Mouse (Mus musculus): ENCODE data around the gene Pgm2l1. TPM values are rescaled to one million over a fixed set of nuclear protein-coding genes. Genes with fewer than 3 reads are reported as not detected.

The Pgm2l1 gene
- polyA plus RNA-seq, 2 experiments: 3.2 to 5.1 TPM

- TF ChIP-seq POLR2A (IDR thresholded peaks at IDR 0.05; ENCODE audit: borderline replicate concordance, extremely low read depth, insufficient read depth, insufficient read length): no peak
- DNase-seq (ENCODE audit: low spot score): no peak
- no peak for ATAC-seq (ENCODE audit: low FRiP score, low read depth)
- Histone ChIP-seq H3K9me3 (ENCODE audit: control insufficient read depth, low read length) (no peaks in the 10 kb centered on the region), H3K4me2 (replicated peaks; ENCODE audit: low read depth, low read length, severe bottlenecking) (no peak overlapping the region), H3K4me3 (replicated peaks; ENCODE audit: low read length) (no peak overlapping the region), H3K27me3 (ENCODE audit: control insufficient read depth, insufficient read depth, low read length) (no peaks in the 10 kb centered on the region), H3K27ac (replicated peaks; ENCODE audit: low read depth, low read length) (no peak overlapping the region), H3K4me1 (ENCODE audit: control insufficient read depth, insufficient read depth, low read length) (peaks cover 6% of the 10 kb centered on the region; the same call in 1 of the 2 replicates), H3K9ac (ENCODE audit: low read depth, low read length, severe bottlenecking) (no peak overlapping the region), H3K36me3 (ENCODE audit: control insufficient read depth, insufficient read depth, low read length) (no peaks in the 10 kb centered on the region)
- 91% methylated on average over 1 of the region's 1 CpGs for WGBS
These were observed 3.5 kb downstream of the Pgm2l1 start for GRCm38 (mm10) chr7:100230646-100231045.

GRCm38 (mm10) chr7:100231661-100232060 is 4.5 kb downstream of the Pgm2l1 start:
- WGBS: 25% methylated on average over 1 of the region's 1 CpGs
- DNase-seq (ENCODE audit: low spot score): peak; percentile 15
- Histone ChIP-seq H3K4me1 (ENCODE audit: control insufficient read depth, insufficient read depth, low read length) (peaks cover 6% of the 10 kb centered on the region; the same call in 1 of the 2 replicates), H3K9me3 (ENCODE audit: control insufficient read depth, low read length) (no peaks in the 10 kb centered on the region), H3K9ac (ENCODE audit: low read depth, low read length, severe bottlenecking) (no peak overlapping the region), H3K4me3 (replicated peaks; ENCODE audit: low read length) (no peak overlapping the region), H3K27me3 (ENCODE audit: control insufficient read depth, insufficient read depth, low read length) (no peaks in the 10 kb centered on the region), H3K27ac (replicated peaks; ENCODE audit: low read depth, low read length) (no peak overlapping the region), H3K36me3 (ENCODE audit: control insufficient read depth, insufficient read depth, low read length) (no peaks in the 10 kb centered on the region), H3K4me2 (replicated peaks; ENCODE audit: low read depth, low read length, severe bottlenecking) (no peak overlapping the region)
- TF ChIP-seq POLR2A (IDR thresholded peaks at IDR 0.05; ENCODE audit: borderline replicate concordance, extremely low read depth, insufficient read depth, insufficient read length): no peak
- ATAC-seq (ENCODE audit: low FRiP score, low read depth): no peak

- Histone ChIP-seq H3K4me2 (replicated peaks; ENCODE audit: low read depth, low read length, severe bottlenecking) (no peak overlapping the region), H3K9me3 (ENCODE audit: control insufficient read depth, low read length) (no peaks in the 10 kb centered on the region), H3K27ac (replicated peaks; ENCODE audit: low read depth, low read length) (no peak overlapping the region), H3K4me1 (ENCODE audit: control insufficient read depth, insufficient read depth, low read length) (peaks cover 1% of the 10 kb centered on the region; the same call in 1 of the 2 replicates), H3K36me3 (ENCODE audit: control insufficient read depth, insufficient read depth, low read length) (no peaks in the 10 kb centered on the region), H3K9ac (ENCODE audit: low read depth, low read length, severe bottlenecking) (no peak overlapping the region), H3K4me3 (replicated peaks; ENCODE audit: low read length) (no peak overlapping the region), H3K27me3 (ENCODE audit: control insufficient read depth, insufficient read depth, low read length) (no peaks in the 10 kb centered on the region)
- no peak for ATAC-seq (ENCODE audit: low FRiP score, low read depth)
- no peak for TF ChIP-seq POLR2A (IDR thresholded peaks at IDR 0.05; ENCODE audit: borderline replicate concordance, extremely low read depth, insufficient read depth, insufficient read length)
- DNase-seq (ENCODE audit: low spot score): no peak
These were observed 6.5 kb downstream of the Pgm2l1 start for GRCm38 (mm10) chr7:100233681-100234080.

- WGBS: 65% methylated on average over 7 of the region's 7 CpGs
- Histone ChIP-seq H3K4me3 (replicated peaks; ENCODE audit: low read length) (no peak overlapping the region), H3K27me3 (ENCODE audit: control insufficient read depth, insufficient read depth, low read length) (no peaks in the 10 kb centered on the region), H3K36me3 (ENCODE audit: control insufficient read depth, insufficient read depth, low read length) (no peaks in the 10 kb centered on the region), H3K9me3 (ENCODE audit: control insufficient read depth, low read length) (no peaks in the 10 kb centered on the region), H3K4me1 (ENCODE audit: control insufficient read depth, insufficient read depth, low read length) (no peaks in the 10 kb centered on the region), H3K9ac (ENCODE audit: low read depth, low read length, severe bottlenecking) (no peak overlapping the region), H3K4me2 (replicated peaks; ENCODE audit: low read depth, low read length, severe bottlenecking) (no peak overlapping the region), H3K27ac (replicated peaks; ENCODE audit: low read depth, low read length) (no peak overlapping the region)
- peak; percentile 54 for DNase-seq (ENCODE audit: low spot score)
- no peak for ATAC-seq (ENCODE audit: low FRiP score, low read depth)
- no peak for TF ChIP-seq POLR2A (IDR thresholded peaks at IDR 0.05; ENCODE audit: borderline replicate concordance, extremely low read depth, insufficient read depth, insufficient read length)
These were observed 7.2 kb downstream of the Pgm2l1 start for GRCm38 (mm10) chr7:100234264-100234885.

- Histone ChIP-seq H3K4me1 (ENCODE audit: control insufficient read depth, insufficient read depth, low read length) (no peaks in the 10 kb centered on the region), H3K36me3 (ENCODE audit: control insufficient read depth, insufficient read depth, low read length) (no peaks in the 10 kb centered on the region), H3K27ac (replicated peaks; ENCODE audit: low read depth, low read length) (no peak overlapping the region), H3K4me3 (replicated peaks; ENCODE audit: low read length) (no peak overlapping the region), H3K27me3 (ENCODE audit: control insufficient read depth, insufficient read depth, low read length) (no peaks in the 10 kb centered on the region), H3K9ac (ENCODE audit: low read depth, low read length, severe bottlenecking) (no peak overlapping the region), H3K4me2 (replicated peaks; ENCODE audit: low read depth, low read length, severe bottlenecking) (no peak overlapping the region), H3K9me3 (ENCODE audit: control insufficient read depth, low read length) (no peaks in the 10 kb centered on the region)
- 74% methylated on average over 1 of the region's 1 CpGs for WGBS
- DNase-seq (ENCODE audit: low spot score): no peak
- no peak for TF ChIP-seq POLR2A (IDR thresholded peaks at IDR 0.05; ENCODE audit: borderline replicate concordance, extremely low read depth, insufficient read depth, insufficient read length)
- ATAC-seq (ENCODE audit: low FRiP score, low read depth): no peak
These were observed 11.1 kb downstream of the Pgm2l1 start for GRCm38 (mm10) chr7:100238271-100238670.
